Mouse (Mus musculus): ENCODE results near the gene Jag1. TPM values are rescaled to one million over a fixed set of nuclear protein-coding genes. Genes with fewer than 3 reads are reported as not detected.

Jag1 gene
- polyA plus RNA-seq, 2 experiments from 2014 or later = 0.17 to 0.24 TPM

GRCm38 (mm10) chr2:137099211-137099734 lies 17.2 kb downstream of the Jag1 start:
- no peak for ATAC-seq

- no peak for ATAC-seq
Measured at GRCm38 (mm10) chr2:137098269-137099035, 18.0 kb downstream of the Jag1 start.

- ATAC-seq = no peak
Measured at GRCm38 (mm10) chr2:137096981-137097460, 19.4 kb downstream of the Jag1 start.

DNA sequence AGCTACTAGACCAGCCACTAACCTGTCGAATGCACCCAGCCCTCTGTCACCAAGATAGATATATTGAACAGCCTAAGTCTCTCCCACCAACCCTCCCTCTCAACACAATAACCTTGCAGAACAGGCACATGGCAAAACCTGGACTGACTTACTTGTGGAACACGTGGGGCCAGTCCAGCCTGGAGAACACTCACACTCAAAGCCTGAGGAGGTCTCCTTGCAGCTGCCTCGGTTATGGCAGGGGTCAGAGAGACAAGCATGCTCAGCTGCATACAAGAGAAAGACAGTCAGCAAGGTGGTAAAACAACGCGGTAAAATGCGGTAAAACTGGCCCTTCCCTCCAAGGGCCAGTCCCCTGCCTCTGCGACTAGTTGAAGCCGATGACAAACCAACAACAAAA lies 22.1 kb downstream of the Jag1 start:
- no peak for ATAC-seq

DNA sequence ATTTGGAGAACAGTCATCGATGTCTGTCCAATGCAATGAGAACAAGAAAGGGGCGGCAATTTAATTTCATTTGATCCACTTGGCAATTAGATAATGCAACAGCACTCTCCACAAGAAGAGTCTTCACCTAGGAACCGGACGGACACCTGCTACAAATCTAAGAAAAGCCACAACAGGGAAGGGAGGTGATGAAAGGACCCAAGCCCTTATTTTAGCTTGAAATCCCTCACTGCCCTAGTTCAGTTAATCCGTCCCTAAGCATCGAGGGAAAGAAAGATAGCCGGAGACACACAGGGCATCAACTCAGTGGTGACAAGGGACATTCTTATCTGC lies 23.2 kb downstream of the Jag1 start:
- no peak for ATAC-seq

GRCm38 (mm10) chr2:137092523-137093297 lies 23.7 kb downstream of the Jag1 start:
- ATAC-seq = no peak

DNA sequence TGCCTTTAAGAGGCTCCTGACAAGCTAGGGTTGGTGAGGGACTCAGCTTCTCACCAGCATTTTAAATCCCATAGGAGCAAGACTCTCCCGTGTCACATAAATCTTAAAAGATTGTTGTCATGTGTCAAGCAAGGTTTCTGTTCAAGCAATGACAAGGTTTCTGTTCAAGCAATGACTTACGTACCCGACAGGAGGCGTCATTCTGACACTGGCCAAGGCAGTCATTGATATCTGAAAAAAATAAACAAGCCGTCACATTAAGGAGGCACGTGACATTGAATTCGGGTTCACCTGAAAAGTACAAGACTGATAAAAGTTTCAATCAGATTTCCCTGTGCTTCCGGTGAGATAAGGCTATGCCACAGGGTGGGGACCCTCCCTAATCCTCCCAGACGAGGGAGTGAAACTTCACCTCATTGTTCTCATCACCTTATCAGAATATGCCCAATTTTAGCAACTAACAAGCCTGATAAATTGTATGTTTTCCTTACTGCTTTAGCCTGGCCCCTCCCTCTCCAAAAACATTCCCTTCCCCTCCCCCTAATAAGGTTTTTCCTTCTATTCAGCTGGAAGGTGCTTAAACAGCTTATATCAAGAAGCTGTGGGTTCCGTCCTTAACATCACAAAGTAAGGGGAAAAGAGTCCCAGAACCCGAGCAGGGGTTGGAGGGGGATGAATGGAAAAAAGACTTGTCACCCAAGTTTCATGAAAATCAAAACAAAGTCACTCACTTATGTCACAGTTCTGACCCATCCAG lies 24.5 kb downstream of the Jag1 start:
- no peak for ATAC-seq

DNA sequence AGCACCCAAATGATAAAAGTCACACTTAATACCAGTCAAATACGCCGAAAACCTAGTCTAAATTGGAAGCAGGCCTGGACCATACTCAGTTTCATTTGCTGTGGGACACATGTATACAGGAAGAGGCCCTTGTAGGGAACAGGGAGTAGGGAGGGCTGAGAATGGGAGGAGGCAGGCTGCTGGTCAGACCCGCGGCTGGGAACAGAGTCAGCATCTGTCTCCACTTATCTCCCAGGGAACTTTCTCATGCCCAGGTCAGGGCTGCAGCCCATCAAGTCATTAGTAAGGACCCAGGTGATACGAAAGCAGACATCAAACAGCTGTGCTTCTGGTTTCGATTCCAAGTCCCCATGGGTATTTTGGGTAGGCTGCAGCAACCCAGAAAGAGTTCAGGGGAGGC lies 28.7 kb downstream of the Jag1 start:
- ATAC-seq = no peak

DNA sequence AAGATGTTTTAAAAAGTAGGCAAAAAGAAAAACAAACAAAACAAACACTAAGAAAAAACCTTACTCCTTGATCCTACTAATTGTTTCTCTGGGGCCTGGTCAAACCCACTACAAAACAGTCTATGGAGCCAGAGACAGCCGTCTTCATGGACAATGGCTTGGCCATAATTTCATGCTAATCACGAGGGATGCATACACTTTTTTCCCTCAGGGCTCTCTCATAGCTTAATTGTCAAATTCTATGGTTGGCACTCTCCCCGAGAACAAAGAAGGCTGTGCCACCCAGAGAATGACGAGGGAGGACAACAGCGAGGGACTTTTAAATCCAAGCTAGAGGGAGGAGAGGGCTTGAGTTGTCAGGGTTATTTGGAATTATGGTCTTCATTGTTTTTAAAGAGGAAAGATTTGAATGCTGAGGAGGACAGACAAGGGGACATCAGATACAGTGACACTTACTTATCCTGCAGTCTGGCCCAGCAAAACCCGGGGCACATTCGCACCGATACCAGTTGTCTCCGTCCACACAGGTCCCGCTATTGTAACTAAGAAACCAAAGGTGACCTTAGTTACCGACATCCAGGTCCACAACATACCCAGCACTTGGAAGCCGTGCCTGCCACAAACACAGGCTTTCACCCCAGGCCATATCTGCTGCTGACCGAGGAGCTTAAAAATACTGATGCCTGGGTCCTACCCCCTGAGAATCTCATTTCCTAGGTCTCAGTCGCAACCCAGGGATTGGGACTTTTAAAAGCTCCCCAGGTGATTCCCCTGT lies 29.6 kb downstream of the Jag1 start:
- no peak for ATAC-seq

- no peak for ATAC-seq
Measured at GRCm38 (mm10) chr2:137085257-137085656, 31.2 kb downstream of the Jag1 start.

DNA sequence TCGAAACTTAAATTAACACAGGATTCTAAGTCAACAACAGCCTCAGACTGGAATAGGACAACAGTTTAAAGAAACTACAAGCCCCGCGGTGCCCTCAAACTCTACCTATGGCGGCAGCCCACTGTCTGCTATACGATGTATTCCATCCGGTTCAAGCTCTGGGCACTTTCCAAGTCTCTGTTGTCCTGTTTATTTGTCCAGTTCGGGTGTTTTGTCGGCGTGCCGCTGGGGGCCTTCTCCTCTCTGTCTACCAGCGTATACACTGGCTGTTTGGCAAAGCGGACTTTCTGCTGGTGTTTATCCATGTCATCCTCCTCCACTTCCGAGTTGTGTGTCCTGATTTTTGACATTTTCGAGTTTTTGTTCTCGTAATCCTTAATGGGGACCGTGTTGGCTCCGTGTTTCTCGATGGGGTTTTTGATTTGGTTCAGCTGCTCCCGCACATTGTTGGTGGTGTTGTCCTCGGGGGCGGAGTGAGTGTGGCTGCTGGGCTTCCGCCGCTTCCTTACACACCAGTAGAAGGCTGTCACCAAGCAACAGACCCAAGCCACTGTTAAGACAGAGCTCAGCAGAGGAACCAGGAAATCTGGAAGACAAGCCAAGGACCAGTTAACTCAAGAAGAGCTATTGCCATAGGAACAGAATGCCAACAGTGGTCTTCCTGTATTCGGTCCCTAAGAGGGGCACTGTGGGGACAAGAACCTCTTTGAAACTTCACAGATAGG lies 33.4 kb downstream of the Jag1 start:
- no peak for ATAC-seq

GRCm38 (mm10) chr2:137081001-137081400 lies 35.4 kb downstream of the Jag1 start:
- no peak for ATAC-seq

GRCm38 (mm10) chr2:137080468-137080867 lies 36.0 kb downstream of the Jag1 start:
- ATAC-seq = no peak

DNA sequence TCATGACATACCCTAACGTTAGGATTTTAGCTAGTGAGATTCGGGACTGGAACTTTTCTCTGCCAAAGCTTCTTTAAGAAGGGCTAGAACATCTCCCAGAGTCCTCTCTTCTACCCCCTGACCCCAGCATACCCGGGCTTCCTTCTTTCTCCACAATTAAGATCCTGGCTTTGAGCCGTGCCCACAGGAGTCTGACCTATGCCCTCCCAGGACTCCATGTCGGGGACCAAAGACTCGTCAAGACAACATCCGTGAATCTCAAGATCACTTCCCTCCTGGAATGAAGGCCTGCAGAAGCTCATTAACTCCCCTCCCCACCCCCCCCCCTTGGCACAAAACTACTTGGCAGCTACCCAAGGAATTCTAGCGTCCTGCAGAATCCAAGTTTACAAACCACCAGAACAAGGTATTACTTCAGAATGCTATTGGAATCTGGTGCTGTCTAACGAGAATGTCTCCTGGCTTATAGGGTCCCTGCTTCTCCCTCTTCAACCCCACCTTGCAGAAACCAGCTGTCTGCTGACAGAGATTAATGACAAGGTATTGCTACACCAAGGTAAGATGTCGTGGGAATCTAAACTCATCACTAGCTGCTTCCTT lies 36.6 kb downstream of the Jag1 start:
- ATAC-seq = no peak

DNA sequence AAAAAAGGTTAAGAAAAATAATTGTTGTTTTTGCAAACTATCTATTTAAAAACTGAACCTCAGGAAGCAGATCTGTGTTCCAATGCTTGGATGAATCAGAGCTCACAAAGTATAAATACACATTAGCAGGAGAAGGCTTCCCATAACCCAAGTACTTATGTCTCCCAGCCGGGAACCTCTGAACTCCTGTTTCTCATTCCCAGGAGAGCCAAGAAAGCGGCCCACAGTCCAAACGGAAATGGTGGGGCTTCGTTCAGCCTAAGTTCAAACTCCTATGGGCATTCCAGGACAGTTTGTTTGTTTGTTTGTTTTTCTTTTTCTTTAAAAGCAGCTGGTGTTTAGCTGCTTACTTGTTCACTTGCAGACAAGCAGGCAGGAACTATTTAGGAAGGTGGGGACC lies 37.7 kb downstream of the Jag1 start:
- ATAC-seq = no peak

DNA sequence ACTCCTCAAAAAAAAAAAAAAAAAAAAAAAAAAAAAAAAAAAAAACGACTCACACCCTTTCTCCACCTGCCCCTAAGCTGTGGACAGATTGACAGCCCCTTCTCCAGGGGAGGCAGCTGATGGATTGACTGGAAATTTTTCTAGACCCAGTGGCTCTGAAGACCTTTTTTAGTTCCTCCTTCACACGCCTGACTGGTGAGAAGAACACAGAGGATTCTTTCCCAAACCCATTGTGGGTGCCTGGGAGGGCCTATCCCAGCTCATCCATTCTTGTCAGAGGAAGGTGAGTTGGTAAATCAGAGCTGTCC lies 42.2 kb downstream of the Jag1 start:
- ATAC-seq = no peak

- no peak for ATAC-seq
Measured at GRCm38 (mm10) chr2:137073473-137074312, 42.8 kb downstream of the Jag1 start.

GRCm38 (mm10) chr2:137067479-137068110 lies 48.8 kb downstream of the Jag1 start:
- ATAC-seq = no peak

- ATAC-seq = no peak
Measured at GRCm38 (mm10) chr2:137064513-137064912, 51.9 kb downstream of the Jag1 start.

GRCm38 (mm10) chr2:137063829-137064228 lies 52.6 kb downstream of the Jag1 start:
- no peak for ATAC-seq
